Mouse (Mus musculus) liver, embryonic 14.5 days (tissue): ENCODE measurements around the gene Egfem1. TPM values are rescaled to one million over a fixed set of nuclear protein-coding genes. Genes with fewer than 3 reads are reported as not detected.

Experiments used
- ATAC-seq: fragments of 200-750 bp; cut with Nextera tagmentation; 2 replicates; pipeline ENCODE4 v1.8.0; 2017; ENCODE audit warnings: moderate number of reproducible peaks, mild to moderate bottlenecking, moderate library complexity; ENCODE audit not compliant: insufficient read depth
- DNase-seq, 3 experiments: peaks; one replicate each; pipeline ENCODE4 v3.0.0-alpha.2; 2012 to 2013; ENCODE audit warnings: low read depth in 3 of 3, low spot score in 3 of 3
- H3K27ac ChIP-seq: fragments of 300-500 bp; sonication (generic); 2 replicates; pipeline ENCODE4 v1.5.1; 2014; ENCODE audit warnings: moderate library complexity, mild to moderate bottlenecking, control low read depth, inconsistent platforms
- H3K27me3 ChIP-seq: fragments of 300-500 bp; sonication (generic); 2 replicates; pipeline ENCODE4 v1.6.1; 2014; ENCODE audit warnings: mild to moderate bottlenecking, low read length, moderate library complexity; ENCODE audit not compliant: control insufficient read depth, insufficient read depth
- H3K36me3 ChIP-seq: fragments of 300-500 bp; sonication (generic); replicated peaks from 2 replicates; pipeline ENCODE4 v1.6.1; 2014; ENCODE audit warnings: low read depth; ENCODE audit not compliant: control insufficient read depth, insufficient read depth
- H3K4me1 ChIP-seq, 2 experiments: fragments of 200-500 bp in 1 of 2; fragments of 300-500 bp in 1 of 2; sonication (generic) in 1 of 2; replicated peaks; 2 replicates each; pipeline ENCODE4 v1.6.1; 2012 to 2014; ENCODE audit warnings: antibody characterized with exemption in 1 of 2, inconsistent platforms in 1 of 2, low read length in 1 of 2; ENCODE audit not compliant: control insufficient read depth in 2 of 2, insufficient read depth in 2 of 2
- H3K4me2 ChIP-seq: fragments of 300-500 bp; sonication (generic); 2 replicates; pipeline ENCODE4 v1.6.1; 2014; ENCODE audit warnings: low read depth, mild to moderate bottlenecking, control low read depth, moderate library complexity
- H3K4me3 ChIP-seq, 2 experiments: fragments of 200-500 bp in 1 of 2; fragments of 300-500 bp in 1 of 2; sonication (generic) in 1 of 2; 2 replicates each; pipeline ENCODE4 v1.5.1; 2012 to 2014; ENCODE audit warnings: low read depth in 2 of 2, low read length in 2 of 2, mild to moderate bottlenecking in 2 of 2, control low read depth in 1 of 2, inconsistent platforms in 1 of 2, moderate library complexity in 1 of 2; ENCODE audit not compliant: insufficient read depth in 1 of 2
- H3K9ac ChIP-seq: fragments of 300-500 bp; sonication (generic); replicated peaks from 2 replicates; pipeline ENCODE4 v1.6.1; 2014; ENCODE audit warnings: mild to moderate bottlenecking, control low read depth, moderate library complexity
- H3K9me3 ChIP-seq: fragments of 300-500 bp; sonication (generic); 2 replicates; pipeline ENCODE4 v1.6.1; 2016; ENCODE audit warnings: low read length, mixed read lengths; ENCODE audit not compliant: control insufficient read depth
- CTCF ChIP-seq: IDR thresholded peaks from 2 replicates; pipeline ENCODE4 v1.5.1; 2016; ENCODE audit warnings: antibody characterized with exemption, low read depth, control low read depth
- EP300 ChIP-seq: IDR thresholded peaks from 2 replicates; pipeline ENCODE4 v1.6.1; 2016; ENCODE audit warnings: antibody characterized with exemption, low read depth
- WGBS: fragments of 180-500 bp; shearing (Covaris S2); extraction: QIAGEN DNeasy Blood & Tissue Kit; methylation state at CpG from one replicate; pipeline ENCODE4 v1.1.7; 2014; ENCODE audit not compliant: insufficient replicate concordance; 5-methylcytosine and 5-hydroxymethylcytosine counted together
- polyA plus RNA-seq, 2 experiments: library from polyadenylated mRNA; depleted of rRNA in 1 of 2; stranded (reverse) in 1 of 2; unstranded in 1 of 2; fragments of >200 nt; fragmentation: Nextera tagmentation in 1 of 2; extraction: Ambion mirVana in 1 of 2; gene quantifications; 2 replicates each; pipeline versions ENCODE4 v1.2.1 to v1.2.3; 2012 to 2014

Egfem1 gene
- polyA plus RNA-seq, 2 experiments = 0.12 to 0.36 TPM

- no peak for ATAC-seq
- WGBS = 45% methylated on average over 8 of the region's 8 CpGs
- no peaks in the 10 kb centered on the region for H3K27me3 ChIP-seq
- H3K4me1 ChIP-seq = no peaks in the 10 kb centered on the region
- H3K4me2 ChIP-seq = no peak overlapping the region
- TF ChIP-seq EP300 = no peak
- no peak for TF ChIP-seq CTCF
- no peak overlapping the region for H3K4me3 ChIP-seq
- H3K9ac ChIP-seq = no peak overlapping the region
- H3K9me3 ChIP-seq = no peaks in the 10 kb centered on the region
- H3K36me3 ChIP-seq = no peaks in the 10 kb centered on the region
- no peak for DNase-seq
- H3K27ac ChIP-seq = no peak overlapping the region
Observed at GRCm38 (mm10) chr3:29582749-29583148, 500.9 kb downstream of the Egfem1 start.

DNA sequence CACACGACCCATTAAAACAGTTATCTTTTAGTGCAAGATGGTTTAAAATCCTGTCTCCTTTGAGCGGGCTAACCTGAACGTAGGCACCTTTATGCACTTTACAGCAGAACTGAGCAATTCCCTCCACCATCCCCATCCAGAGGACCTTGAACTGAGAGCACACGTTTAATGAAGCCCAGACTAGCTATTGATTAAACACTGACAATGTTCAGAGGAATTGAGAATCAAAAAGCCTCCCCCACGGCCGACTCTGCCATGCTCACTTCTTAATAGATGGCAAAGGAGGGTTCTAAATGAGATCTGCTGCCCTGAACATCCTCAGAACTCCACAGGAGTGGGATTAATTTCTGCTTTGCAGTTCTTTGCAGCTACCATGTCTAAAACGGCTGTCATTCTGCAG is 520.3 kb downstream of the Egfem1 start:
- ATAC-seq = no peak
- H3K27me3 ChIP-seq = no peaks in the 10 kb centered on the region
- whole genome bisulfite sequencing = 52% methylated on average over 7 of the region's 7 CpGs

GRCm38 (mm10) chr3:29608713-29609112 is 526.9 kb downstream of the Egfem1 start:
- Histone ChIP-seq H3K9me3 (no peaks in the 10 kb centered on the region), H3K4me1 (no peaks in the 10 kb centered on the region), H3K27ac (no peak overlapping the region), H3K4me3 (no peak overlapping the region), H3K27me3 (no peaks in the 10 kb centered on the region), H3K9ac (no peak overlapping the region), H3K36me3 (no peaks in the 10 kb centered on the region), H3K4me2 (no peak overlapping the region)
- WGBS = 62% methylated on average over 3 of the region's 3 CpGs
- DNase-seq (no peak), ATAC-seq (no peak)
- TF ChIP-seq EP300 (no peak), CTCF (no peak)

More for the DNA sequence above, 520.3 kb downstream of the Egfem1 start:
- no peak for DNase-seq
- no peak for TF ChIP-seq EP300
- no peak for TF ChIP-seq CTCF
- no peaks in the 10 kb centered on the region for H3K36me3 ChIP-seq
- H3K4me3 ChIP-seq = no peak overlapping the region
- H3K4me1 ChIP-seq = no peaks in the 10 kb centered on the region
- no peak overlapping the region for H3K9ac ChIP-seq
- no peak overlapping the region for H3K27ac ChIP-seq
- H3K9me3 ChIP-seq = no peaks in the 10 kb centered on the region
- H3K4me2 ChIP-seq = no peak overlapping the region

DNA sequence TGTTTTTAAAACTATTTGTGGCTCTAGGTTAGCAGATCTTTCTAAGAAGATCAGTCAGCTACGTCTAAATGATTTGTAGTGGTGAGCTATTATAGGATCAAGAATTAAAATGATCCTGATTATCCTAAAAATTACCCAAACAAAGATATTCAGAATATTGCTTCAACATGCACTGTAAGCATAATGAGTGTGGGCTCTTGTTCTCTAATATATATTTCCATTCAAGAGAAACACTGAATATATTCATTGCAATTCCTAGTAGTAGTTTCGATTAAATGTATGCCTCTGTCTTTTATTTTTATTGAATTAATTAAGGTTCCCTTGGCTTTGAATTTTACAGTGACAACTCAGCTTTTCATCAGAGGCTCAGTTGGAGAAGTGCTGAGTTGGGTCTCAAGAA is 527.4 kb downstream of the Egfem1 start:
- H3K4me2 ChIP-seq = no peak overlapping the region
- H3K9me3 ChIP-seq = no peaks in the 10 kb centered on the region
- no peak overlapping the region for H3K27ac ChIP-seq
- H3K27me3 ChIP-seq = no peaks in the 10 kb centered on the region
- H3K4me1 ChIP-seq = no peaks in the 10 kb centered on the region
- no peak for ATAC-seq
- no peak for TF ChIP-seq CTCF
- TF ChIP-seq EP300 = no peak
- 45% methylated on average over 2 of the region's 2 CpGs for WGBS
- H3K9ac ChIP-seq = no peak overlapping the region
- no peak for DNase-seq
- no peaks in the 10 kb centered on the region for H3K36me3 ChIP-seq
- no peak overlapping the region for H3K4me3 ChIP-seq

DNA sequence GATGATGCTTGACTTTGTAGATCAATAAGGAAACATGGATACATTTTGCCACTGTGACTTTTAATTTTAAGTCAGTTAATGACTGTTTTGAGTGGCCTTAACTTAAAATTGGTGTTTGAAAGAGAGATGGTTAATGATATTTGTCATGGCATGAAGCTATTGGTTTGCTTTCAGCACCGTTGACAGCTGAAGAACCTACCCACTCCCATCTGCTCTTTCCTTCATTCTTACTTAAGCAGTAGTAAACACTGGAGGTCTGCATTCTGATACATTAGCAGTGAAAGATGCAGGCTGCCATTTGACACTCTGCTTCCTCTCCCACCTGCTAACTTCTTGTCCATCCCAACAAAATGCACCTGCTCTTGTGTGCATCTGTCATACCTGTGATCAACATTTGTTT is 537.8 kb downstream of the Egfem1 start:
- no peak for DNase-seq
- no peak for TF ChIP-seq CTCF
- TF ChIP-seq EP300 = no peak
- H3K4me1 ChIP-seq = no peaks in the 10 kb centered on the region
- WGBS = 67% methylated on average over 1 of the region's 1 CpGs
- no peaks in the 10 kb centered on the region for H3K36me3 ChIP-seq
- H3K9ac ChIP-seq = no peak overlapping the region
- H3K9me3 ChIP-seq = no peaks in the 10 kb centered on the region
- no peak overlapping the region for H3K4me3 ChIP-seq
- ATAC-seq = no peak
- no peak overlapping the region for H3K27ac ChIP-seq
- H3K27me3 ChIP-seq = no peaks in the 10 kb centered on the region
- H3K4me2 ChIP-seq = no peak overlapping the region

DNA sequence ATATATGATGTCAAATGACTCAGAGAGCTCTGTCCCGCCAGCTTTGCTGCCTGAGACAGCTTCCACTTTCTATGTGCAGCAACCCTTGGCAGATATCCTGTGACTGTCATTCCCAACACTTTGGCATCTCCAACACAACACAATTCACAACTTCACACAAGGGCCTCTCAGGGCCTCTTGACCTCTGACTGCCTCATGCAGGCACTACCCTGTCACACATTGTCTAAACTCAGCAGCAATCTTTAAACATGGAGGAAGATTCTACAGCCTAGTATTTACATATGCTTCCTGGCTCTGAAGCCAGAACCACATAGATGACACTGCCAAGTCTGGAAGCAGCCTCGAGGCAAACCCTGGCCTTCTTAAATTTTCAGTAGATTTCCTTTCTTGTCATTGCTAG is 558.0 kb downstream of the Egfem1 start:
- Histone ChIP-seq H3K4me2 (no peak overlapping the region), H3K9ac (no peak overlapping the region), H3K27ac (no peak overlapping the region), H3K9me3 (no peaks in the 10 kb centered on the region), H3K4me3 (no peak overlapping the region), H3K27me3 (no peaks in the 10 kb centered on the region), H3K36me3 (no peaks in the 10 kb centered on the region), H3K4me1 (no peaks in the 10 kb centered on the region)
- WGBS = 39% methylated on average over 2 of the region's 2 CpGs
- TF ChIP-seq CTCF = no peak
- no peak for TF ChIP-seq EP300
- ATAC-seq (no peak), DNase-seq (no peak)
